Mouse (Mus musculus) adrenal gland, adult (tissue): ENCODE results near the gene Sntg2.

Experiments used
- DNase-seq, 2 experiments: peaks; one replicate each; pipeline ENCODE4 v3.0.0; 2022 to 2023; ENCODE audit warnings: low spot score in 1 of 2; ENCODE audit not compliant: inconsistent age in 2 of 2

The Sntg2 gene

GRCm38 (mm10) chr12:30372933-30373501 lies at the start of gene Sntg2:
Gene Sntg2 (minus strand): TSS chr12:30373375.
- DNase-seq = peak; percentile 82 to 92

GRCm38 (mm10) chr12:30416547-30416946 lies 43.4 kb upstream of the Sntg2 start:
- no peak for DNase-seq

GRCm38 (mm10) chr12:30415981-30416380 lies 42.8 kb upstream of the Sntg2 start:
- DNase-seq = peak in 1 of 2 experiments; percentile 4

- peak; percentile 4 to 48 for DNase-seq
These were observed 29.5 kb upstream of the Sntg2 start for GRCm38 (mm10) chr12:30402651-30403050.

GRCm38 (mm10) chr12:30400531-30400930 lies 27.4 kb upstream of the Sntg2 start:
- no peak for DNase-seq

GRCm38 (mm10) chr12:30400114-30400513 lies 26.9 kb upstream of the Sntg2 start:
- DNase-seq = no peak

- DNase-seq = no peak
These were observed 882 bp downstream of the Sntg2 start for GRCm38 (mm10) chr12:30372293-30372692.

GRCm38 (mm10) chr12:30369786-30370185 lies 3.4 kb downstream of the Sntg2 start:
- DNase-seq = peak; percentile 87 to 94

GRCm38 (mm10) chr12:30369141-30369540 lies 4.0 kb downstream of the Sntg2 start:
- DNase-seq = no peak

GRCm38 (mm10) chr12:30362306-30362705 lies 10.9 kb downstream of the Sntg2 start:
- DNase-seq = peak in 1 of 2 experiments; percentile 58

GRCm38 (mm10) chr12:30357666-30358065 lies 15.5 kb downstream of the Sntg2 start:
- DNase-seq = peak; percentile 21 to 62

GRCm38 (mm10) chr12:30352393-30352792 lies 20.8 kb downstream of the Sntg2 start:
- DNase-seq = no peak

- no peak for DNase-seq
These were observed 25.1 kb downstream of the Sntg2 start for GRCm38 (mm10) chr12:30348036-30348435.

- no peak for DNase-seq
These were observed 25.9 kb downstream of the Sntg2 start for GRCm38 (mm10) chr12:30347284-30347683.

- peak in 1 of 2 experiments; percentile 41 for DNase-seq
These were observed 28.4 kb downstream of the Sntg2 start for GRCm38 (mm10) chr12:30344806-30345205.

GRCm38 (mm10) chr12:30336301-30336700 lies 36.9 kb downstream of the Sntg2 start:
- DNase-seq = no peak

GRCm38 (mm10) chr12:30334502-30334901 lies 38.7 kb downstream of the Sntg2 start:
- no peak for DNase-seq

GRCm38 (mm10) chr12:30317971-30318370 lies 55.2 kb downstream of the Sntg2 start:
- DNase-seq = no peak

GRCm38 (mm10) chr12:30313021-30313420 lies 60.2 kb downstream of the Sntg2 start:
- DNase-seq = no peak

GRCm38 (mm10) chr12:30308197-30308939 lies 64.8 kb downstream of the Sntg2 start:
- no peak for DNase-seq

- DNase-seq = no peak
These were observed 80.2 kb downstream of the Sntg2 start for GRCm38 (mm10) chr12:30292724-30293560.
